Mouse (Mus musculus) monocyte, adult 5-6 weeks (primary cell): ENCODE results near the gene Ntsr1. TPM values are rescaled to one million over a fixed set of nuclear protein-coding genes. Genes with fewer than 3 reads are reported as not detected.

Source experiments
- ATAC-seq: fragments of 153-309, 156-312 bp; replicated peaks from 2 replicates; pipeline ENCODE4 v1.8.0; 2017; ENCODE audit warnings: mild to moderate bottlenecking; ENCODE audit not compliant: low TSS enrichment, insufficient number of reproducible peaks, severe bottlenecking, poor library complexity, low FRiP score
- total RNA-seq: library from RNA; stranded (forward); fragments of 200-1000, 200-491, 200-594 nt; gene quantifications from 3 replicates; pipeline ENCODE4 v1.2.3, GENCODE M21; 2017

Gene Ntsr1
- total RNA-seq, 1 experiment from 2014 or later = not detected

DNA sequence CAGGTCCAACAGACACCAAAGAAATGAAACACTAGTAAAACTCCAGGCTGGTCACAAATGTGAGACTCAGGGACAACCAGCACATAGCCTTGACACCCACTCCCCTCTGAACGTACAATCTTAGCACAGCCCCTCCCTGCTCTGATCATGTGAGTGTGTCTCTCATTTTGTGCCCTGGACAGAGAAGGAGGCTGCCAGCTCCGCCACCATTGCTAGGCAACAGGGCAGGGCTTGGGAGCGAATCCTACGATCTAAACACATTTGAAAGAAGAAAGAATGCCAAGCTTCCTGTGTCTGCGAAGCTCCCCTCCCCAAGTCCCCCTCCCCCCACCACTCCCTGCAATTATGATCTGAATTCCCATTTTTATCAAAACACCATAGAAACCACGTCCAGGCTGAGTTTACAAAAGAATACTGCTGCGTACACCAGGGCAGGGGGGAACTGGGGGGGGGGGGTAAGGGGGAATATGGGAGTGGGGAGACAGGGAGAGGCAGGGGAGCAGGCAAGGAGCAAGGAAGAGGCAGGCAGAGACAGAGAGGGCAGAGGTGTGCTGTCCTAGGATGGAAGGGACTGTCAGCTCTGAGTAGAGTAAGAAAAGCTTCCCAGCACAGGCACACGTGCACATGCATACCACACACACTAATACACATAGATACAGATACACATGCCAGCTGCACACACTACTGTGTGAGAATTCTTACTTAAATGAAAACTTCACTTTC, 47.8 kb downstream of the Ntsr1 start:
- ATAC-seq = no peak

DNA sequence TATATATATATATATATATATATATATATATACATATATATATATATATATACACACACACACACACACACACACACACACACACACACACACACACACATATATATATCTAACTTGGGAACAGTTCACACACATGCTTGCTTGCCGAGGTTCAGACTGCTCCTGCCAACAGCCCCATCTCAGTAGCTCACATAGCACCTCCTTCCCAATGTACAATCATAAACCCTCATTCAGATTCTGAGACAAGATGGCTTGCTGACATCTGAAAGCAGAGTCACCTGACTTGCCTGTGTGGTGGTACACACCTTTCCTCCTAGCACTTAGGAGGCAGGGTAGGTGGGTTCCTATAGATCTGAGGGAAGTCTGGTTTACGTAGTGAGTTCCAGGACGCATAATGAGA, 52.6 kb downstream of the Ntsr1 start:
- no peak for ATAC-seq

DNA sequence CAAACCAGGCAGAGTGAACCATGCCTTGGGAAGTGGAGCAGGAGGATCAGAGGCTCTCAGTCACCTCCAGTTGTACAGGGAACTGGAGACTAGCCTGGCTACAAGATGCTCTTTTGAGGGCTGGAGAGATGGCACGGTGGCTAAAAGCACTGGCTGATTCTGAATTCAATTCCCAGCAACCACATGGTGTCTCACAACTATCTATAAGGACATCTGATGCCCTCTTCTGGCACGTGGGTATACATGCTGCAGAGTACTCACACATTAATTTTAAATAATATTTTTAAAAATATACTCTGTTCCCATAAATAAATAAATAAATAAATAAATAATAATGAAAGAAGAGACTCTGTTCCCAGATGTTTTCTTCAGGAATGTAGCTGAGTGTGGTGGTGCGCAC, 55.4 kb downstream of the Ntsr1 start:
- no peak for ATAC-seq

DNA sequence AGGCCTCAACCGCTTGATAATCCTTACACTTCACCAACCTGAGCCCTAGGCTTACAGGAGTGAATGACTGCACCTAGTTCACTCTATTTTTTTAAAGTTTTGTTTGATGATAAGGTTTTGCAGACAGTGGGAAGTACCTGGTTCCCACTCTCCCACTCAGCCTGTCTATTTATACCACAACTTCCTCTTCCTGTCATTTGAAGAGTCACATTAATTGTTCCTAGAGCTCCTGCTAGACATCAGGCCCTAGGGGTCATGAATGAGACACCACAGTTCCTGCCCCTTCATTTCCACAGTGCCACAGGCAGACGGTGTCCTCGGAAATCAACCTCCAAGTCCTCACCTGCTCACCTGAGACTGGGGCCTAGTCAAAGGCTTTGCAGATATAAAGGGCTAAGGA, 56.7 kb downstream of the Ntsr1 start:
- ATAC-seq = no peak

DNA sequence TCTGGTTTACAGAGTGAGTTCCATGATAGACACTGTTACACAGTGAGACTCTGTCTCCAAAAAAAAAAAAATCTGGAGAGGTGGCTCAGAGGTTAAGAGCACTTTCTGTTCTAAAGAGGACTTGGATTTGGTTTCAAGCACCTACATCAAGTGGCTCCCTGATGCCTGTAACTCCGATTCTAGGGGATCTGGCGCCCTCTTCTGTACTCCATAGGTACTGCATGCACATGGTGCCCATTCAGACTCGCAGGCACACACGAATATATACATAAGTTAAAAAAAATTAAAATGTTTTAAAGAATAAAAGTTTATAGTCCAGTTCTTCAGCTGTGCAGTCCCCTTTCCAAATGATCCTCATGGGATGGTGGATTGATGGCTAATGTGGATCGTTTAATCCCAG, 60.5 kb downstream of the Ntsr1 start:
- ATAC-seq = no peak

DNA sequence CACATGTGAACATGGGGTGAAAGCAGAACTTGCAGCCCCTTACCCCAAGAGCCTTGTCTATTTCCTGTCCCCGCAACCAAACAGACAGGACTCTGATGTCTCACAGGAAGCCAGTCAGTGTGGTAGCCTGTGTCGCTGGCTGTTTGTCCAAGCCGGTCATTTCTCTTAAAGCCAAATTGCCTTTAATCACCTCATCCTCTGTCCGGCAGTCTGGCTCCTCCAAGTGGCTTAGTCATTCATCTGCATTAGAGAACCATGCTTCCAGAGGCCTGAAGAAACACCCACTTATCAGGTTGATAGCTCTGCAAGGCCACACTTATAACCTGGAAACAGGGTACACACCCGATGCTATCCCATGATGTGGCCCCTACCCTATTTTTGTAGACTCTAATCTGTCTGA, 62.4 kb downstream of the Ntsr1 start:
- ATAC-seq = no peak

DNA sequence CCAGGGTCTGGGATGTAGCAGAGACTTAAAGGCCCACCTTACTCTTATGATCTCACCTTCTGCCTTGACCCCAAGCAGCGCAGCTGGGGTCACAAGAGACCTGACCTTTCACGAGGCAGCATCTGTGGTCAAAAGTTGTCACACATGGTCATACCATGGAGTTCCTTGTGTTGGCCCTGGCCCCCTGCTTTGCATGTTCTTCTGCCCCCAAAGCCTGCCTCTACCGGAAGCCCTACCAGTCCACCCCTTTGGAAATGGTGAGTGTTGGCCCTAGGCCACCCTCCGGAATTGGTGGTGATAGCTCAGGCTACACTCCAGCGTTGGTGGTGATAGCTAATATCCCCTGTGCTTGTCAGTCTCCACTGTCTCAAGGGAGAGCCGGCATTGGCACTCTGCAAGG, 63.5 kb downstream of the Ntsr1 start:
- no peak for ATAC-seq

DNA sequence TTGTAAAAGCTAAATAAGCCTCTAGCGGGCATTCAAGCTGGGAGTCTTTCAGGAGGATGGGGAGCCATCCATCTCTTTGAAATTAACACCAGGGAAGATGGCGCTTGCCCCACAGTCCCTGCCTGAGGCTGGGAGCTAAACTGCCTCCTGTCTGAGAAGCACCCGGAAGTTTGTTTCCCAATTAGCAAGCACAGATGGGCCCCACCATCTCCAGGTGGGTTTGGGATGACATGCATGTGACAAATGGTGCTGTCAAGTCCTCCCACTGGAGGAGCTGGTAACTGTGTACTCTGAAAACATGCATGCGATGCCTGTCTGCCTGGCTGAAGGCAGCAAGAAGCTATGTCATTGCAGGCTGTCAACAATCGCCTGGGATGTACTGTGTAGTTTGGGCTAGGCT, 64.1 kb downstream of the Ntsr1 start:
- ATAC-seq = no peak

DNA sequence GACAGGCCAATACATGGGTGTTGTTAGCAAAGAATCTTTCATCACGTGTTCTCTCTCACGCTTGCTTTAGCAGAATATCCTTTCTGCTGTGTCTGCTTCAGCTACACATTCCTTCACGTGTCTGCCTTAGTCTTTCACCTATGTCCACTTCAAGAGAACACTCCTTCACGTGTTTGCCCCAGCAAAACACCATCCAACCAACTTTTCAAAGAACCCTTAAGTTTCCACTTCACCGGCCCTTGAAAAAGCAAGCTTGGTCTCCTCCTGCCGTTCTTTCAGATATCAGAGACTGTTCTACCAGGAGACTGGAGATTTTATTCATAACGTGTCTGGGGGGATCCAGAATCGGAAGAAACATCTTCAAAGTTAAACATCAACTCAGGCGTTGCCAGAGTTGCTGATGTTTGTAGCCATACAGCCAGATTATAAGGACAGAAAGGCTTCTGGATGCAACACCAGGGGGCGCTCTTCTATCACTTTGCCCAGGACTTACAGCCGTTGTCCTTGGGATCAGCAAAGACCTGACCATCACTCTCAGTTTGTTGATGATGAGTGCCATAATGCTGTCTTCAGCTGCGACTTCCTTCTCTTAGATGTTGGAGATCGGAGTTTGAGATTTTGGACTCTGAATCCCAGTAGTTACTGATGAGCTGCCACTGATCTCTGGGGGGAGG, 66.6 kb downstream of the Ntsr1 start:
- peak; percentile 51; the same call in 1 of the 2 replicates for ATAC-seq

DNA sequence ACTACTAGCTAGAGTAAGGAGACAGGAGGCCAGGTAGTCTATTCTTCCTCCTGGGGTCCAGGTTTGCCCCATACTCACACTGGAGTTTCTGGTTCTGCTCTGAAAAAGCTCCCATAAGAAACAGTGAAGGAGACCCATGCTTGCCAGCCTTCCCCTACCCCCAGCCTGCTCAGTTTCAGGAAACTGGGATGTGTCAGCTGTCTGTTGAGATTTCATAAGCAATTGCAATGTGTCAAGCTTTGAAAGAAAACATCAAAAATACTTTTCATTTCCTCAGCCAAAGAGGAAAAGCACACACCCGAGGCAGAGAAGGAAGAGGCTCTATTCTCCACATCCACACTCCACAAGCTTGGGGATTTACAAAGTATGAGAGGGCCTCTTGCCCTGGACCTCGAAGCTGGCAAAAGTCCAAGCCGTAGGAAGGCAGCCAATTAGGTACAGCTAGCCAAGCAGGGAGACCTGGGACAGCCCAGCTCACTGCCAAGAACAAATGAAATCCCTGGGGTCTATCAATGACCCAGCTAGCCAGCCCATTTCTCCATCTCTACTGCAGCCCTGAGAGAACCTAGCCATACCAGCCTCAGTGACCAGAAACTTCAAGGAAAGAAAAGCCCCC, 69.4 kb downstream of the Ntsr1 start:
- ATAC-seq = no peak

DNA sequence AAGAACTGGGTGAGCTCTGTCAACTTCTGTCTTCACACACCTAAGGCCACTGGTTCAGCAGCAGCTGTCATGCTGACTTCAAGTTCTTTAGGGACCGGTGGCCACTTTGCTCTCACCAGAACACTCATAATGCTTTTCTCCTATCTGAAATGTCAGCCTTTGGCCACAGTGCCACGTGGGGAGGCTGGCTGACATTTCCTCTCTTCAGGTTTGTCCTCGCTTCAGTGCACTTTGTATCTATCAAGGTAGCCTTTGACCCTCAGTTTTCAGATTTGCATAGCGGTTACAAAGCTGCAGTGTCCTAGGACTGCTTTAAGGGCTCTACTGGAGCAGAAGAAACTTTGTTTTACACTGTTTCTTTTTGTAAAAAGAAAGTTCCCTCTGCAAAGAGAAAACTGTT, 76.7 kb downstream of the Ntsr1 start:
- no peak for ATAC-seq

DNA sequence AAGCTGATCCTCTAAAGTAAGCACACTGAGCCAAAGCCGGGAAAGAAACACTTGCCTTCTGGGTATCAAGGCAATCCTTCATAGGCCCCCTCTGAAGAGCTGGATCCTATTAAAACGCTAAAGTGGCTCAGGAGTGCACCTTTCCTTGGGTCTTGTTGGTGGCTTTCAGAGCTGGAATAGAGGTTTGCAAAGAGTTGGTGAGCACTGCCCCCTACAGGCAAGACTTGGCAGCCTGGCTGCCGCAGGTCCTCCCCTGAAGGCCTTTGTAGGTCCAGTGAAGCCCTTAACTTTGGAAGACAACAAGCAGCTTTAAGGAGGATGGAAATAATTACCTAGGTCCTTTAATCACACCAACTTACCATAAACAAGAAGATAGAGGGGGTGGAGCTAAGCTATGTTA, 78.9 kb downstream of the Ntsr1 start:
- ATAC-seq = peak; percentile 64

DNA sequence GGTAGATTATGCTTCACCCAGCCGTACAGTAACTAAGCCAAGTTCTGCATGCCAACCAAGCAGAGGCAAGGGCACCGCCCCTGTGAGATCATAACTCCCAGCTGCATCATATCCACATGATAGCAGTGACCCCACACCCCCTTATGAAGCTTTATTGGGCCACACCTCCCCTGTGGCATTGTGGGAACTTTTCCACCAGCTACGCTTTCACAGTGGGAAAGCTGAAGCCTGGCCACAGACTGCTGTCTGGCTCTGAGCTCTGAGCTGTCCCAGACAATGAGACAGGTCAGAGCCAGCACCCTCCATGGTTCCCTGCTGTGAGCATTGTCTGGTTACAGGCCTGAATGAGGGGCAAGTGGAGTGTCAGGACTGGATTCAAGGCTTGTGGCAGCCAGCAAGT, 81.2 kb downstream of the Ntsr1 start, which contains the start of gene Mrgbp:
TSS of gene Mrgbp (plus strand) at position 303 of the 400 bp plus-strand sequence.
- no peak for ATAC-seq

DNA sequence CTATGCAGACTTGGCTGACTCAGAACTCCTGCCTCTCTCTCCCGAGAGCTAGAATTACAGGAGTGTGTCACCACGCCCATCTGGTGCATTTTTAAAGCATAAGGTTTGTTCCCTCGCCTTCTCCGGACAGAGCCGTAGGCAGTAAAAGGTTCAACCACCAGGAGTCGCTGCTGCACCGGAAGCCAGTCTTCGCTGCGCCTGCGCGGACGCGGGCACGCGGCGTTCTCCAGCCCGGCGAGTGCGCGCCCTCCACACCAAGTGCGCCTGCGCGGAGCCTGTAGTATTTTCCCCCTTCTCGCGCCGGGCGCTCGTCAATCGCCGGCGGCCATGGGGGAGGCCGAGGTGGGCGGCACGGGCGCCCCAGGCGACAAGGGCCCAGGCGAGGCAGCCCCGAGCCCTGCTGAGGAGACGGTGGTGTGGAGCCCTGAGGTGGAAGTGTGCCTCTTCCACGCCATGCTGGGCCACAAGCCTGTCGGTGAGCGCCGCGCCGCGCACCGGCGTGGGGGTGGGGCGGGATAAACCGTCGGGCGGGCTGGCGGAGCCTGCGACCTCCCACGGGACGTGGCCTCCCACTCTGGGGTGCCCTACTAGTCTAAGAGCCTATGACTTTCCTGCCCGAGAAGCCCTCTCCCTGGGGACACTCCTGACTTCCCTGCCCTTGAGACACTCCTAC, 82.8 kb downstream of the Ntsr1 start:
- ATAC-seq = peak; percentile 68

DNA sequence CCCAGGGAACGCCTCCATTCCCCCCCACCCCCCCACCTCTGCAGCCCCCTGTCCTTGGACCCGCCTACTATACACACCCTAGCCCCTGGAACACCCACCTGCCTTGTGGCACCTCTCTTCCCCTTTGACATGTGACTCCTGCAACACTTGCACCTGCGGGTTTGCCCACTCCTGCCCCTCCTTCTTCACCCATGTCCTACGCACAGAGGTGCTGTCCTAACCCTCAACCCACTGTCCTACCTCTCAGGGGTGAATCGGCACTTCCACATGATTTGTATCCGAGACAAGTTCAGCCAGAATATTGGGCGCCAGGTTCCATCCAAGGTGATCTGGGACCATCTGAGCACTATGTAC, 83.4 kb downstream of the Ntsr1 start:
- ATAC-seq = no peak

DNA sequence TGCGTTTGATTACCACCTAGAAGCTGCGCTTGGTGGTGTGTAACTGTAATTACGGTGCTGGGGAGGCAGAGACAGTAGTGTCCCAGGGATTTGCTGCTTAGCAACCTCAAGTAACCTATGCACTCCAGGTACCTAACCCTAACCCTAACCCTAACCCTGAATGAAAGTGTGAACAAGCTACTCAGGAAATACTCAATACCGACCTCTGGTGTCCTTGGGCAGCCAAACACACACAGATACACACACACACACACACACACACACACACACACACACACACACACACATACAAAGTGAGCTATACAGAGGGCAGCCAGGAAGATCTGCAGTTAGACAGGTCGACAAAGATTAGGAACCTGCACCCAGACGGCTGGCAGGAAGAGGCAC, 89.0 kb downstream of the Ntsr1 start:
- ATAC-seq = 0 out of 2 replicates have a peak, but pooled peaks have one; percentile 7

DNA sequence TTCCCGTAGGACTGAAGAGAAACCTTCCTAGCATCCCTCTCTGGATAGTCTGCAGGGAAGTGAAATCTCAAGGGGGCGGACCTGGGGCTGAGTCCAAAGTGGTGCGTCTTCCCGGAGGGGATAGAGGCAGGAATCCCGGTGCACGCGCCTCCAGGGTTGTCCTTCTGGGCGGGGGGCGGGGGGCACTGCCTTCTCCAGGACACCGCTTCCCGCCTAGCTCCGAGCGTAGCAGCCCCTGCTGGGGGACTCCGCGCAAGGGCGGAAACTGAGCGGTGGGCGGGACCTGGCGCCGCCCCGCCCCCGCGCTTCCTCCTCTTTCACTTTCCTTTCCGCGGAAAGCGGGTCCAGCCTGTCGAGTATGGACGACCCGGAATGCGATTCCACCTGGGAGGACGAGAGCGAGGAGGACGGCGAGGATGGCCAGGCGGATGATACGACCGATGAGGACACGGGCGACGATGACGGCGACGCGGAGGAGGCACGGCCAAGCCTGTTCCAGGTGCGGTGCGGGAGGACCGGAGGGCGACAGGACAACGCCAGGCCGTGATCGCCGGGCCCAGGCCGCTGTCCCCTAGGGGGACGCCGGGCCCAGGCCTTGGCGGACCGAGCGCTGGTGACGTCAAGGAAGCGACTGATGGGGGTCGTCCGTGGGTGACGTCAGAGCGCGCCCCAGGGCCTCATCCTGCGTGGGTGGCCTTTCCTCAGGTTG, 89.5 kb downstream of the Ntsr1 start, which contains the start of gene Ogfr:
TSS of gene Ogfr (plus strand) at position 123 of the 709 bp plus-strand sequence.
- ATAC-seq = peak; percentile 53
